Mouse (Mus musculus) liver, adult 2 months (tissue): Measurements from ENCODE around the gene Nt5dc1. TPM values are rescaled to one million over a fixed set of nuclear protein-coding genes. Genes with fewer than 3 reads are reported as not detected.

Experiments
- DNase-seq: peaks from one replicate; pipeline ENCODE4 v3.0.0-alpha.2; 2011; ENCODE audit warnings: low read depth, low spot score; ENCODE audit errors: extremely low read depth
- H3K27ac ChIP-seq: fragments of 200-500 bp; replicated peaks from 2 replicates; pipeline ENCODE4 v1.5.1; 2012; ENCODE audit warnings: low read depth, mild to moderate bottlenecking, control low read depth, inconsistent platforms, low read length; ENCODE audit not compliant: insufficient read depth
- H3K27me3 ChIP-seq: fragments of 200-500 bp; 2 replicates; pipeline ENCODE4 v1.6.1; 2012; ENCODE audit warnings: mild to moderate bottlenecking, moderate library complexity, low read length, inconsistent platforms; ENCODE audit not compliant: control insufficient read depth, insufficient read depth
- H3K36me3 ChIP-seq: fragments of 200-500 bp; 2 replicates; pipeline ENCODE4 v1.6.1; 2012; ENCODE audit warnings: low read length, inconsistent platforms; ENCODE audit not compliant: control insufficient read depth, insufficient read depth
- H3K4me1 ChIP-seq: fragments of 200-500 bp; 2 replicates; pipeline ENCODE4 v1.6.1; 2011; ENCODE audit warnings: low read length; ENCODE audit not compliant: control insufficient read depth, insufficient read depth
- H3K4me3 ChIP-seq: fragments of 200-500 bp; 2 replicates; pipeline ENCODE4 v1.5.1; 2011; ENCODE audit warnings: low read depth, mild to moderate bottlenecking, control low read depth, low read length, moderate library complexity; ENCODE audit not compliant: insufficient read depth
- H3K79me2 ChIP-seq: fragments of 200-500 bp; 2 replicates; pipeline ENCODE4 v1.6.1; 2012; ENCODE audit warnings: inconsistent platforms, mild to moderate bottlenecking, low read length, moderate library complexity; ENCODE audit not compliant: control insufficient read depth, insufficient read depth
- H3K9ac ChIP-seq: fragments of 200-500 bp; 2 replicates; pipeline ENCODE4 v1.6.1; 2012; ENCODE audit warnings: low read depth, mild to moderate bottlenecking, control low read depth, inconsistent platforms, low read length
- CTCF ChIP-seq: fragments of 200-500 bp; IDR thresholded peaks from 2 replicates; pipeline ENCODE4 v1.5.1; 2011; ENCODE audit warnings: low read depth, low read length, control low read depth
- POLR2A ChIP-seq: fragments of 200-500 bp; IDR thresholded peaks from 2 replicates; pipeline ENCODE4 v1.6.1; 2011; ENCODE audit warnings: low read length, control low read depth; ENCODE audit not compliant: insufficient read depth; ENCODE audit errors: extremely low read depth
- WGBS: fragments of 180-500 bp; shearing (Covaris S2); methylation state at CpG from one replicate; pipeline ENCODE4 v1.1.7; 2018; 5-methylcytosine and 5-hydroxymethylcytosine counted together
- polyA plus RNA-seq: library from polyadenylated mRNA; depleted of rRNA; stranded (reverse); fragments of >200 nt; gene quantifications from 2 replicates; pipeline ENCODE4 v1.2.3, GENCODE M21; 2012
- total RNA-seq: library from RNA; depleted of rRNA; stranded (reverse); fragments of >200 nt; gene quantifications from 2 replicates; pipeline ENCODE4 v1.2.3, GENCODE M21; 2014

Gene Nt5dc1
- total and polyA plus RNA-seq, 2 experiments: 6.9 to 18.7 TPM

- H3K4me3 ChIP-seq: peak overlapping the region; percentile 7; the same call in 1 of the 2 replicates
- DNase-seq: peak; percentile 13
- 7% methylated on average over 13 of the region's 13 CpGs for WGBS
- no peaks in the 10 kb centered on the region; the same call in 1 of the 2 replicates for H3K79me2 ChIP-seq
- H3K27me3 ChIP-seq: no peaks in the 10 kb centered on the region
- no peak overlapping the region for H3K27ac ChIP-seq
- H3K9ac ChIP-seq: no peak overlapping the region
- H3K36me3 ChIP-seq: peaks cover 2% of the 10 kb centered on the region; the same call in 1 of the 2 replicates
- H3K4me1 ChIP-seq: no peaks in the 10 kb centered on the region
- TF ChIP-seq CTCF (no peak), POLR2A (no peak)
These were observed 121.4 kb downstream of the Nt5dc1 start for GRCm38 (mm10) chr10:34296911-34297298.

GRCm38 (mm10) chr10:34282420-34283238 is 135.7 kb downstream of the Nt5dc1 start:
- DNase-seq: peak; percentile 83
- Histone ChIP-seq H3K79me2 (peaks cover 15% of the 10 kb centered on the region; the same call in 1 of the 2 replicates), H3K4me3 (peak overlapping the region; percentile 85), H3K36me3 (peaks cover 11% of the 10 kb centered on the region), H3K27ac (peak overlapping the region; percentile 76), H3K9ac (peak overlapping the region; percentile 92), H3K4me1 (peaks cover 12% of the 10 kb centered on the region), H3K27me3 (no peaks in the 10 kb centered on the region)
- TF ChIP-seq POLR2A: no peak
- TF ChIP-seq CTCF: no peak
- WGBS: 3% methylated on average over 47 of the region's 47 CpGs

- WGBS: under 1% methylated on average over 38 of the region's 38 CpGs
- DNase-seq: peak; percentile 95
- H3K4me1 ChIP-seq: peaks cover 12% of the 10 kb centered on the region
These were observed 136.4 kb downstream of the Nt5dc1 start, which contains the start of gene Tspyl1 for GRCm38 (mm10) chr10:34281962-34282388. Tspyl1 (plus strand) TSS chr10:34282190.

DNA sequence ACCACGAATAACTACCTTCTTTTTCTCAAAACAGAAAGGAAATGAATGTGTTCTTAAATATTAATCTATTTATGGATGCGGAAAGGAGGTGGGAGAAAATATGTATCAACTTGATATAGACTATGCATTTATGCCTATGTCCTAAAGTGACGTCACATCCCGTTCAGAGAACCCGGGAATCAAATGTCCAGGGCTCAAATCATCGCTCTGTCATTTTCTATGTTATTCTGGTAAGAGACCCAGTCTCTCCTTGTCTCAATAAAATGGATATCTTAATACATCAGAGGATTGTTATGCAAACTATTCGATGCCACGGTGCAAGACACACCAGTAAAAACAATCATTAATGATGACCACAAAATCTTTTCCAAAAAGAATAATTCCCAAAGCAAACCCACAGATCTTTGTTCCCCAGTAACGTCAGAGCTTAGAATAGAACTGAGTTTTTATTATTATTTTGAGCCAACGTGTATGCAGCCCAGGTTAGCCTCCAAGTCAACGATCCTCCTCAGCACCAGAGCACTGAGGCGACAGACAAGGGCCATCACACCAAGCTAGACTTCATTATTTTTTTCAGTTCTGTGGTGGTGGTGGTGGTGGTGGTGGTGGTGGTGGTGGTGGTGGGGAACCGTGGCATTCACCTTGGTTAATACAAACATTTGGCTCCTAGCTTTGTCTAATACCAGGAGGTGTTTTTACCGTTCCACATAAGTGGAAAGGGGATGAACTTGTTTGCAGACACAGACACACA is 137.0 kb downstream of the Nt5dc1 start:
- 19% methylated on average over 14 of the region's 14 CpGs for whole genome bisulfite sequencing
- peak overlapping the region; percentile 85 for H3K4me3 ChIP-seq
- no peaks in the 10 kb centered on the region for H3K27me3 ChIP-seq
- H3K9ac ChIP-seq: peak overlapping the region; percentile 71
- peak overlapping the region; percentile 66 for H3K27ac ChIP-seq
- H3K79me2 ChIP-seq: peaks cover 13% of the 10 kb centered on the region; the same call in 1 of the 2 replicates
- peak; percentile 23 for DNase-seq
- 0 out of 2 replicates have a peak, but pooled peaks cover 4% of the 10 kb centered on the region for H3K36me3 ChIP-seq
- no peak for TF ChIP-seq POLR2A
- no peak for TF ChIP-seq CTCF
- H3K4me1 ChIP-seq: peaks cover 12% of the 10 kb centered on the region

More at GRCm38 (mm10) chr10:34281962-34282388, 136.4 kb downstream of the Nt5dc1 start, which contains the start of gene Tspyl1:
- Histone ChIP-seq H3K36me3 (peaks cover 4% of the 10 kb centered on the region; the same call in 1 of the 2 replicates), H3K79me2 (peaks cover 13% of the 10 kb centered on the region; the same call in 1 of the 2 replicates), H3K4me3 (peak within 1 kb of the TSS; percentile 85), H3K27ac (peak within 1 kb of the TSS; percentile 76), H3K27me3 (no peaks in the 10 kb centered on the region), H3K9ac (peak within 1 kb of the TSS; percentile 92)
- TF ChIP-seq POLR2A (peak; percentile 72; the same call in 1 of the 2 replicates), CTCF (no peak)

GRCm38 (mm10) chr10:34280591-34281175 is 137.7 kb downstream of the Nt5dc1 start:
- Histone ChIP-seq H3K36me3 (0 out of 2 replicates have a peak, but pooled peaks cover 4% of the 10 kb centered on the region), H3K4me1 (peaks cover 12% of the 10 kb centered on the region), H3K4me3 (peak overlapping the region; percentile 52; the same call in 1 of the 2 replicates), H3K27ac (no peak overlapping the region), H3K9ac (peak overlapping the region; percentile 36; the same call in 1 of the 2 replicates), H3K27me3 (no peaks in the 10 kb centered on the region), H3K79me2 (peaks cover 13% of the 10 kb centered on the region; the same call in 1 of the 2 replicates)
- DNase-seq: peak; percentile 67
- 26% methylated on average over 13 of the region's 13 CpGs for WGBS
- no peak for TF ChIP-seq POLR2A
- peak; percentile 42 for TF ChIP-seq CTCF
